Mouse (Mus musculus) lung, postnatal 0 days (tissue): ENCODE results near the gene Lmntd1.

ENCODE experiments used
- CTCF ChIP-seq: IDR thresholded peaks from 2 replicates; pipeline ENCODE4 v1.5.1; 2016; ENCODE audit warnings: antibody characterized with exemption, mild to moderate bottlenecking
- EP300 ChIP-seq: IDR thresholded peaks from 2 replicates; pipeline ENCODE4 v1.6.1; 2016; ENCODE audit warnings: antibody characterized with exemption, mild to moderate bottlenecking, control low read depth

GRCm38 (mm10) chr6:145348196-145348915 lies 265.8 kb downstream of the Lmntd1 start:
- TF ChIP-seq EP300 (no peak), CTCF (peak; percentile 67)
